ENCODE assay signal across 8 mouse cellular contexts in genomic region chr10:18317961-18318915, GRCm38 (mm10). TPM values are rescaled to one million over a fixed set of nuclear protein-coding genes. Genes with fewer than 3 reads are reported as not detected.
DNase-seq lines count a peak whose midpoint lies in the region; ATAC-seq and TF ChIP-seq lines count a peak whose summit lies in the region.

No protein-coding gene starts in this region.

- TF ChIP-seq CTCF in layer of hippocampus, adult 2 months (conservative IDR thresholded peaks at IDR 0.05), result no peak
- no peak for TF ChIP-seq CTCF in lung, adult 2 months (IDR thresholded peaks at IDR 0.05; ENCODE audit: insufficient read depth, low read length)

- H3K27me3 ChIP-seq in embryonic facial prominence, embryonic 13.5 days, result no peaks in the 10 kb centered on the region
- H3K27me3 ChIP-seq in heart, embryonic 13.5 days (replicated peaks), result no peaks in the 10 kb centered on the region
- no peaks in the 10 kb centered on the region for H3K27me3 ChIP-seq in kidney, embryonic 15.5 days

- peak; percentile 30 to 40 for DNase-seq in layer of hippocampus, adult 2 months (ENCODE audit: low spot score in 2 of 2)
- no peak for DNase-seq in layer of hippocampus, adult 9-10 months (ENCODE audit: low spot score)
- DNase-seq in lung, adult 2 months, result peak; percentile 61
- peak; percentile 59 for DNase-seq in ovary, adult 18-20 months (ENCODE audit: low spot score)
- peak; percentile 63 for DNase-seq in thymus, postnatal 4 days

- WGBS in embryonic facial prominence, embryonic 13.5 days, result 1% methylated on average over 57 of the region's 89 CpGs
- 3% methylated on average over 53 of the region's 89 CpGs for WGBS in heart, embryonic 13.5 days
- WGBS in kidney, embryonic 15.5 days, result 1% methylated on average over 78 of the region's 89 CpGs
- WGBS in lung, adult 2 months, result 3% methylated on average over 83 of the region's 89 CpGs

- H3K4me2 ChIP-seq in embryonic facial prominence, embryonic 13.5 days, result peak overlapping the region; percentile 86
- H3K4me2 ChIP-seq in heart, embryonic 13.5 days, result peak overlapping the region; percentile 94
- H3K4me2 ChIP-seq in kidney, embryonic 15.5 days, result peak overlapping the region; percentile 92

- H3K9ac ChIP-seq in embryonic facial prominence, embryonic 13.5 days, result peak overlapping the region; percentile 91
- H3K9ac ChIP-seq in heart, embryonic 13.5 days, result peak overlapping the region; percentile 94
- peak overlapping the region; percentile 95 for H3K9ac ChIP-seq in kidney, embryonic 15.5 days

- TF ChIP-seq POLR2A in lung, adult 2 months (IDR thresholded peaks at IDR 0.05; ENCODE audit: borderline replicate concordance, extremely low read depth, low read depth, low read length), result no peak

- peak overlapping the region; percentile 63 for H3K4me3 ChIP-seq in layer of hippocampus, adult 2 months
- H3K4me3 ChIP-seq in embryonic facial prominence, embryonic 13.5 days, result peak overlapping the region; percentile 83
- peak overlapping the region; percentile 89 for H3K4me3 ChIP-seq in heart, embryonic 13.5 days
- H3K4me3 ChIP-seq in kidney, embryonic 15.5 days (replicated peaks), result peak overlapping the region; percentile 89
- H3K4me3 ChIP-seq in lung, adult 2 months (replicated peaks; ENCODE audit: extremely low read depth, low read depth, low read length), result peak overlapping the region; percentile 67

- no peaks in the 10 kb centered on the region for H3K9me3 ChIP-seq in embryonic facial prominence, embryonic 13.5 days
- no peaks in the 10 kb centered on the region for H3K9me3 ChIP-seq in heart, embryonic 13.5 days
- H3K9me3 ChIP-seq in kidney, embryonic 15.5 days (replicated peaks), result no peaks in the 10 kb centered on the region

- H3K36me3 ChIP-seq in embryonic facial prominence, embryonic 13.5 days, result no peaks in the 10 kb centered on the region
- no peaks in the 10 kb centered on the region for H3K36me3 ChIP-seq in heart, embryonic 13.5 days
- H3K36me3 ChIP-seq in kidney, embryonic 15.5 days, result no peaks in the 10 kb centered on the region

- H3K27ac ChIP-seq in layer of hippocampus, adult 2 months, result peak overlapping the region; percentile 87
- H3K27ac ChIP-seq in embryonic facial prominence, embryonic 13.5 days, result peak overlapping the region; percentile 80
- H3K27ac ChIP-seq in heart, embryonic 13.5 days (replicated peaks), result peak overlapping the region; percentile 64
- peak overlapping the region; percentile 83 for H3K27ac ChIP-seq in kidney, embryonic 15.5 days

- ATAC-seq in embryonic facial prominence, embryonic 13.5 days (ENCODE audit: insufficient number of reproducible peaks, insufficient read depth, low FRiP score, low TSS enrichment, low read depth), result peak; percentile 75
- peak; percentile 56; the same call in 1 of the 2 replicates for ATAC-seq in heart, embryonic 13.5 days (ENCODE audit: extremely low read depth, insufficient number of reproducible peaks, low FRiP score, low TSS enrichment)
- peak; percentile 90 for ATAC-seq in kidney, embryonic 15.5 days (replicated peaks; ENCODE audit: low FRiP score)

- H3K4me1 ChIP-seq in embryonic facial prominence, embryonic 13.5 days, result peaks cover 17% of the 10 kb centered on the region
- peaks cover 13% of the 10 kb centered on the region for H3K4me1 ChIP-seq in heart, embryonic 13.5 days
- peaks cover 29% of the 10 kb centered on the region for H3K4me1 ChIP-seq in kidney, embryonic 15.5 days
- no peaks in the 10 kb centered on the region; the same call in 1 of the 2 replicates for H3K4me1 ChIP-seq in lung, adult 2 months (ENCODE audit: control insufficient read depth, insufficient read depth, low read length)

RNA-seq across cellular contexts. Expression of gene Nhsl1, which starts 0.5 kb away (rescaled TPM):
- 10 to 100 TPM; 47.5 to 51.6 TPM for total RNA-seq in layer of hippocampus, adult 2 months (2021)
- polyA plus RNA-seq in embryonic facial prominence, embryonic 13.5 days (2015; fragmentation: Nextera tagmentation; extraction: Ambion mirVana), result 8.1 and 8.2 TPM in 2 replicates
- polyA plus RNA-seq in heart, embryonic 13.5 days (2015; fragmentation: Nextera tagmentation; extraction: Ambion mirVana), result 10.1 and 11.1 TPM in 2 replicates
- 9.4 and 9.5 TPM in 2 replicates for polyA plus RNA-seq in kidney, embryonic 15.5 days (2015; fragmentation: Nextera tagmentation; extraction: Ambion mirVana)
- polyA plus RNA-seq in lung, adult 2 months (2012; rRNA removed), result 5.9 and 9.0 TPM in 2 replicates
